Mouse (Mus musculus) forebrain, embryonic 11.5 days (tissue): Measurements from ENCODE around the gene Kcnb1. TPM values are rescaled to one million over a fixed set of nuclear protein-coding genes. Genes with fewer than 3 reads are reported as not detected.

Experiments used
- ATAC-seq: fragments of 200-750 bp; cut with Nextera tagmentation; replicated peaks from 2 replicates; pipeline ENCODE4 v1.8.0; 2017; ENCODE audit warnings: moderate TSS enrichment; ENCODE audit not compliant: low FRiP score
- DNase-seq: peaks from one replicate; pipeline ENCODE4 v3.0.0-alpha.2; 2017; ENCODE audit warnings: low spot score
- H3K27ac ChIP-seq: fragments of 300-500 bp; sonication (generic); 2 replicates; pipeline ENCODE4 v1.5.1; 2014; ENCODE audit warnings: low read depth, low read length
- H3K27me3 ChIP-seq: fragments of 300-500 bp; sonication (generic); 2 replicates; pipeline ENCODE4 v1.6.1; 2014; ENCODE audit warnings: mild to moderate bottlenecking, low read length, mixed read lengths; ENCODE audit not compliant: control insufficient read depth, insufficient read depth
- H3K36me3 ChIP-seq: fragments of 300-500 bp; sonication (generic); 2 replicates; pipeline ENCODE4 v1.6.1; 2014; ENCODE audit warnings: mild to moderate bottlenecking, low read length, moderate library complexity, mixed read lengths; ENCODE audit not compliant: control insufficient read depth, insufficient read depth
- H3K4me1 ChIP-seq: fragments of 300-500 bp; sonication (generic); replicated peaks from 2 replicates; pipeline ENCODE4 v1.6.1; 2014; ENCODE audit warnings: low read length, mixed read lengths; ENCODE audit not compliant: control insufficient read depth, insufficient read depth
- H3K4me2 ChIP-seq: fragments of 300-500 bp; sonication (generic); 2 replicates; pipeline ENCODE4 v1.6.1; 2014; ENCODE audit warnings: low read depth, mild to moderate bottlenecking, low read length, moderate library complexity, mixed read lengths; ENCODE audit not compliant: severe bottlenecking
- H3K4me3 ChIP-seq: fragments of 300-500 bp; sonication (generic); 2 replicates; pipeline ENCODE4 v1.5.1; 2014; ENCODE audit warnings: low read depth, low read length
- H3K9ac ChIP-seq: fragments of 300-500 bp; sonication (generic); 2 replicates; pipeline ENCODE4 v1.6.1; 2014; ENCODE audit warnings: low read length
- H3K9me3 ChIP-seq: fragments of 300-500 bp; sonication (generic); 2 replicates; pipeline ENCODE4 v1.6.1; 2016; ENCODE audit warnings: low read length, mixed read lengths; ENCODE audit not compliant: control insufficient read depth
- WGBS: fragments of 180-500 bp; shearing (Covaris S2); extraction: QIAGEN DNeasy Blood & Tissue Kit; methylation state at CpG from one replicate; pipeline ENCODE4 v1.1.7; 2014; 5-methylcytosine and 5-hydroxymethylcytosine counted together
- polyA plus RNA-seq: library from polyadenylated mRNA; unstranded; fragments of >200 nt; fragmentation: Nextera tagmentation; extraction: Ambion mirVana; gene quantifications from 2 replicates; pipeline ENCODE4 v1.2.1, GENCODE M21; 2014

Kcnb1 gene
- polyA plus RNA-seq, 1 experiment from 2014 or later, result 0.73 TPM

GRCm38 (mm10) chr2:167163134-167163533, 26.8 kb downstream of the Kcnb1 start:
- 94% methylated on average over 10 of the region's 10 CpGs for WGBS
- H3K4me2 ChIP-seq, result no peak overlapping the region
- no peaks in the 10 kb centered on the region for H3K9me3 ChIP-seq

GRCm38 (mm10) chr2:167162516-167163021, 27.4 kb downstream of the Kcnb1 start:
- Histone ChIP-seq H3K36me3 (no peaks in the 10 kb centered on the region), H3K4me2 (no peak overlapping the region), H3K4me3 (no peak overlapping the region), H3K4me1 (no peaks in the 10 kb centered on the region), H3K27me3 (no peaks in the 10 kb centered on the region), H3K9me3 (no peaks in the 10 kb centered on the region), H3K9ac (no peak overlapping the region), H3K27ac (no peak overlapping the region)
- ATAC-seq, result no peak
- WGBS, result 86% methylated on average over 10 of the region's 10 CpGs
- no peak for DNase-seq

More at GRCm38 (mm10) chr2:167163134-167163533, 26.8 kb downstream of the Kcnb1 start:
- H3K27me3 ChIP-seq, result no peaks in the 10 kb centered on the region
- no peaks in the 10 kb centered on the region for H3K4me1 ChIP-seq
- H3K4me3 ChIP-seq, result no peak overlapping the region
- DNase-seq, result no peak
- no peak overlapping the region for H3K27ac ChIP-seq
- no peaks in the 10 kb centered on the region for H3K36me3 ChIP-seq
- ATAC-seq, result no peak
- H3K9ac ChIP-seq, result no peak overlapping the region

GRCm38 (mm10) chr2:167159721-167160120, 30.2 kb downstream of the Kcnb1 start:
- Histone ChIP-seq H3K27ac (no peak overlapping the region), H3K4me3 (no peak overlapping the region), H3K4me2 (no peak overlapping the region), H3K27me3 (no peaks in the 10 kb centered on the region), H3K9me3 (no peaks in the 10 kb centered on the region), H3K36me3 (no peaks in the 10 kb centered on the region), H3K4me1 (no peaks in the 10 kb centered on the region), H3K9ac (no peak overlapping the region)
- ATAC-seq (no peak), DNase-seq (no peak)
- 91% methylated on average over 4 of the region's 4 CpGs for WGBS

- H3K36me3 ChIP-seq, result no peaks in the 10 kb centered on the region
- H3K4me3 ChIP-seq, result no peak overlapping the region
- no peak overlapping the region for H3K9ac ChIP-seq
- WGBS, result 78% methylated on average over 5 of the region's 5 CpGs
- DNase-seq (no peak), ATAC-seq (no peak)
- H3K27me3 ChIP-seq, result no peaks in the 10 kb centered on the region
- no peaks in the 10 kb centered on the region for H3K9me3 ChIP-seq
- H3K4me1 ChIP-seq, result no peaks in the 10 kb centered on the region
- no peak overlapping the region for H3K27ac ChIP-seq
- no peak overlapping the region for H3K4me2 ChIP-seq
These were observed 31.2 kb downstream of the Kcnb1 start for GRCm38 (mm10) chr2:167158780-167159179.

- Histone ChIP-seq H3K27me3 (no peaks in the 10 kb centered on the region), H3K4me1 (no peaks in the 10 kb centered on the region), H3K4me2 (no peak overlapping the region), H3K36me3 (no peaks in the 10 kb centered on the region), H3K9me3 (no peaks in the 10 kb centered on the region), H3K27ac (no peak overlapping the region), H3K9ac (no peak overlapping the region), H3K4me3 (no peak overlapping the region)
- DNase-seq (no peak), ATAC-seq (no peak)
- 42% methylated on average over 9 of the region's 9 CpGs for WGBS
These were observed 33.7 kb downstream of the Kcnb1 start for GRCm38 (mm10) chr2:167156118-167156715.

- H3K27me3 ChIP-seq, result no peaks in the 10 kb centered on the region
- no peak overlapping the region for H3K9ac ChIP-seq
- no peak overlapping the region for H3K27ac ChIP-seq
- no peaks in the 10 kb centered on the region for H3K4me1 ChIP-seq
- H3K9me3 ChIP-seq, result no peaks in the 10 kb centered on the region; the same call in 1 of the 2 replicates
- no peak for DNase-seq
- H3K4me2 ChIP-seq, result no peak overlapping the region
- H3K36me3 ChIP-seq, result no peaks in the 10 kb centered on the region
- ATAC-seq, result no peak
- WGBS, result 44% methylated on average over 4 of the region's 4 CpGs
- H3K4me3 ChIP-seq, result no peak overlapping the region
These were observed 34.4 kb downstream of the Kcnb1 start for GRCm38 (mm10) chr2:167155541-167155973.

- no peak for DNase-seq
- Histone ChIP-seq H3K9ac (no peak overlapping the region), H3K4me2 (no peak overlapping the region), H3K9me3 (no peaks in the 10 kb centered on the region; the same call in 1 of the 2 replicates), H3K27ac (no peak overlapping the region), H3K27me3 (peaks cover 2% of the 10 kb centered on the region; the same call in 1 of the 2 replicates), H3K4me3 (no peak overlapping the region), H3K4me1 (no peaks in the 10 kb centered on the region), H3K36me3 (no peaks in the 10 kb centered on the region)
- 93% methylated on average over 6 of the region's 6 CpGs for WGBS
- no peak for ATAC-seq
These were observed 39.1 kb downstream of the Kcnb1 start for GRCm38 (mm10) chr2:167150880-167151279.

- no peak overlapping the region for H3K4me3 ChIP-seq
- no peak overlapping the region for H3K9ac ChIP-seq
- ATAC-seq (no peak), DNase-seq (no peak)
- WGBS, result 92% methylated on average over 7 of the region's 7 CpGs
- H3K4me2 ChIP-seq, result no peak overlapping the region
- H3K9me3 ChIP-seq, result no peaks in the 10 kb centered on the region; the same call in 1 of the 2 replicates
- H3K27me3 ChIP-seq, result peaks cover 2% of the 10 kb centered on the region; the same call in 1 of the 2 replicates
- H3K36me3 ChIP-seq, result no peaks in the 10 kb centered on the region
- H3K4me1 ChIP-seq, result no peaks in the 10 kb centered on the region; the same call in 1 of the 2 replicates
- H3K27ac ChIP-seq, result no peak overlapping the region
These were observed 39.8 kb downstream of the Kcnb1 start for GRCm38 (mm10) chr2:167150135-167150534.

- H3K4me3 ChIP-seq, result no peak overlapping the region
- H3K4me2 ChIP-seq, result no peak overlapping the region
- H3K9me3 ChIP-seq, result no peaks in the 10 kb centered on the region; the same call in 1 of the 2 replicates
- H3K9ac ChIP-seq, result no peak overlapping the region
- ATAC-seq, result no peak
- peaks cover 3% of the 10 kb centered on the region; the same call in 1 of the 2 replicates for H3K4me1 ChIP-seq
- no peaks in the 10 kb centered on the region for H3K36me3 ChIP-seq
- H3K27me3 ChIP-seq, result peaks cover 2% of the 10 kb centered on the region; the same call in 1 of the 2 replicates
- DNase-seq, result no peak
- H3K27ac ChIP-seq, result no peak overlapping the region
- 93% methylated on average over 6 of the region's 6 CpGs for WGBS
These were observed 40.9 kb downstream of the Kcnb1 start for GRCm38 (mm10) chr2:167149035-167149434.
